Mouse (Mus musculus): Measurements from ENCODE around the gene Akr1c12. TPM values are rescaled to one million over a fixed set of nuclear protein-coding genes. Genes with fewer than 3 reads are reported as not detected.

Akr1c12 gene
- total RNA-seq, 2 experiments from 2014 or later = not detected

Other genes with a start within 250 kb of the Akr1c12 start
- gene Akr1c14, start 230.4 kb downstream of the Akr1c12 start, total RNA-seq (2021) = 1 to 10 TPM; 1.1 TPM
- 1 to 10 TPM; 2.9 to 3.4 TPM for gene Akr1c18, start 128.8 kb downstream of the Akr1c12 start, total RNA-seq (2021)
- gene Akr1c13, start 88.3 kb downstream of the Akr1c12 start, total RNA-seq (2021) = not detected
- not detected for gene Akr1c19, start 50.7 kb downstream of the Akr1c12 start, total RNA-seq (2021)
- not detected for gene Akr1c6, start 154.9 kb upstream of the Akr1c12 start, total RNA-seq (2021)
- not detected for gene Akr1c20, start 243.9 kb upstream of the Akr1c12 start, total RNA-seq (2021)

Measured in layer of hippocampus, postnatal 25 days (tissue).